In the genomic region with DNA sequence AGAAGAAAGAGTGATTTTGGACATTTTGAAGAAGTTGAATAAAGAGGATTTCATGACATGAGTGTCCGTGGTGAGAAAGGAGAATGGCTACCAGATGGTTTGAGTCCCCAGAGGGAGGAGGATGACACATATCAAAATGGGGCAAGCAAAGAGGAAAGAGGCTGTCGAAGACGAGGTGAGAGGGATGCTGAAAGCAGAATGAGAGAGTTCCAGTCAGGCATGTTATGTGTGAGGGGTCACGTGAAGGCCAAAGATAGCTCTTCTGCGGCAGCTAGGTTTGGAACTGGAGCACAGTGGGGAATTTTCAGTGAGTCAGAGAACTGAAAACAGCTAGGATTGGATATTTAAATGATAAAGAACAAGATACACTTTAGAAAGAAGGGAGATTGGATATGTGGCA, we compare ENCODE assay signal across 19 mouse cellular contexts.
"Had no signal": no experiment of that assay in that cellular context is flagged by ENCODE, and none has a peak within 500 bp of the region (broad histone marks: within the 10 kb centered on the region; RNA-seq: fewer than 3 reads in every experiment).

No protein-coding gene starts in this region.

- H3K9me3 ChIP-seq: midbrain, embryonic 10.5 days; midbrain, embryonic 12.5 days; neural tube, embryonic 13.5 days; neural tube, embryonic 15.5 days had no signal

- H3K4me2 ChIP-seq: lung, embryonic 14.5 days; midbrain, embryonic 12.5 days; neural tube, embryonic 13.5 days; neural tube, embryonic 15.5 days had no signal

- H3K9ac ChIP-seq: lung, embryonic 14.5 days; midbrain, embryonic 12.5 days; neural tube, embryonic 13.5 days; neural tube, embryonic 15.5 days had no signal

- H3K36me3 ChIP-seq: midbrain, embryonic 10.5 days; midbrain, embryonic 12.5 days; neural tube, embryonic 13.5 days; neural tube, embryonic 15.5 days had no signal

- H3K27me3 ChIP-seq: midbrain, embryonic 12.5 days; neural tube, embryonic 13.5 days; neural tube, embryonic 15.5 days had no signal

- H3K4me1 ChIP-seq: neural tube, embryonic 15.5 days had no signal

- ATAC-seq: midbrain, embryonic 16.5 days had no signal

- DNase-seq: lung, adult 18-20 months; lung, embryonic 14.5 days; lung, postnatal 10 days; lung, postnatal 4 days; midbrain, embryonic 14.5 days; retina, postnatal 1 day; right cerebral cortex, adult 18-20 months; right cerebral cortex, postnatal 25 days; right cerebral cortex, postnatal 4 days; spleen, adult 18-20 months; thymus, adult 18-20 months; thymus, postnatal 14 days; thymus, postnatal 36 days had no signal

- H3K4me3 ChIP-seq: midbrain, embryonic 10.5 days; midbrain, embryonic 12.5 days; myocyte; neural tube, embryonic 13.5 days; neural tube, embryonic 15.5 days had no signal

- H3K27ac ChIP-seq: midbrain, embryonic 10.5 days; midbrain, embryonic 12.5 days; neural tube, embryonic 13.5 days; neural tube, embryonic 15.5 days had no signal
